Mouse (Mus musculus): ENCODE data around the gene Herpud1.

DNA sequence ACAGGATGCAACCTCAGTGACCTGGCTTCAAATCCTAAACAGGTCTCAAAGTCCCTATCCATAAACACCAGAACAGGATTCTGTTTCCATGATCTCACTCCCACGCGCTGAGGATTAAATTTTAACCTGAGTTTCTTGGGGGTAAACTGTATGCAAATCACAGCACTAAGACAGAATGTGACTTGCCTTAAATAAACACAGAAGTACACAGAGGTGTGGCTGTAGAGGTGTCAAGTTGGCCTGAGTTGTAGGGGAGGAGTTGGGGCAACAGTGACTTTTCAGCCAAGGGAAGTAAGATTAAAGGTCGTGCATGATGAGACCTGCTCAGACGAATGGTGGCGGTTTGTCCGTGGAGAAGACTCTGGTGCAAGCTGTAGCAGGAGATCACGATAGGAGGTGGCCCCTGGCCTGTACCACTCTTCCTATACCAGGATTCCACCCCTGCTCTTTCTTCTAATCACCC lies 32.1 kb upstream of the Herpud1 start:
- TF ChIP-seq POLR2A (IDR thresholded peaks at IDR 0.05; ENCODE audit: insufficient read depth, low read depth, low read length) (no peak), CTCF (IDR thresholded peaks at IDR 0.05) (no peak)
